Mouse (Mus musculus): ENCODE results near the gene Trem2.

DNA sequence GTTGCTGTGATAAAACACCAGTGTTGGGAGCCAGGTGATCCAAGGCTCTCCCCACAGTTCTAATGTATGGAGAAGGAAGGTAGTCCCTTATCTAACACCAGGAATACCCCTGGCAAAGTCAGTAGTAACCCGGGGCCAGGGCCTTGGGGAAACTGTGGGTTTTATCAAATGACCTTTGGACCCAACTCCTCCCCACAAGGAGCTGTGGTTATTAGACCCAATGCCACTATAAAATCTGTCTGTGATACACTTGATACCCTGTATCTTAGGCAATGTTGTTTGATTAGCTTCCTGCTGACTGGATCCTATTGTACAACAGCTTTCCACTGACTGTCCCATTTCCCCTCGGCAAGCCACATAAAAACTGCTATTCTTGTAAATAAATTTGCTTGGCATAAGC lies 34.1 kb upstream of the Trem2 start:
- TF ChIP-seq CTCF (IDR thresholded peaks at IDR 0.05; ENCODE audit: insufficient read depth, low read depth, low read length) (no peak), POLR2A (IDR thresholded peaks at IDR 0.05; ENCODE audit: insufficient read depth, low read depth, low read length) (no peak)

Measured in olfactory bulb, adult 2 months (tissue).